Mouse (Mus musculus) forebrain, embryonic 11.5 days (tissue): Measurements from ENCODE around the gene Tmprss6. TPM values are rescaled to one million over a fixed set of nuclear protein-coding genes. Genes with fewer than 3 reads are reported as not detected.

Source experiments
- ATAC-seq: fragments of 200-750 bp; cut with Nextera tagmentation; replicated peaks from 2 replicates; pipeline ENCODE4 v1.8.0; 2017; ENCODE audit warnings: moderate TSS enrichment; ENCODE audit not compliant: low FRiP score
- DNase-seq: peaks from one replicate; pipeline ENCODE4 v3.0.0-alpha.2; 2017; ENCODE audit warnings: low spot score
- H3K27ac ChIP-seq: fragments of 300-500 bp; sonication (generic); 2 replicates; pipeline ENCODE4 v1.5.1; 2014; ENCODE audit warnings: low read depth, low read length
- H3K27me3 ChIP-seq: fragments of 300-500 bp; sonication (generic); 2 replicates; pipeline ENCODE4 v1.6.1; 2014; ENCODE audit warnings: mild to moderate bottlenecking, low read length, mixed read lengths; ENCODE audit not compliant: control insufficient read depth, insufficient read depth
- H3K36me3 ChIP-seq: fragments of 300-500 bp; sonication (generic); 2 replicates; pipeline ENCODE4 v1.6.1; 2014; ENCODE audit warnings: mild to moderate bottlenecking, low read length, moderate library complexity, mixed read lengths; ENCODE audit not compliant: control insufficient read depth, insufficient read depth
- H3K4me1 ChIP-seq: fragments of 300-500 bp; sonication (generic); replicated peaks from 2 replicates; pipeline ENCODE4 v1.6.1; 2014; ENCODE audit warnings: low read length, mixed read lengths; ENCODE audit not compliant: control insufficient read depth, insufficient read depth
- H3K4me2 ChIP-seq: fragments of 300-500 bp; sonication (generic); 2 replicates; pipeline ENCODE4 v1.6.1; 2014; ENCODE audit warnings: low read depth, mild to moderate bottlenecking, low read length, moderate library complexity, mixed read lengths; ENCODE audit not compliant: severe bottlenecking
- H3K4me3 ChIP-seq: fragments of 300-500 bp; sonication (generic); 2 replicates; pipeline ENCODE4 v1.5.1; 2014; ENCODE audit warnings: low read depth, low read length
- H3K9ac ChIP-seq: fragments of 300-500 bp; sonication (generic); 2 replicates; pipeline ENCODE4 v1.6.1; 2014; ENCODE audit warnings: low read length
- H3K9me3 ChIP-seq: fragments of 300-500 bp; sonication (generic); 2 replicates; pipeline ENCODE4 v1.6.1; 2016; ENCODE audit warnings: low read length, mixed read lengths; ENCODE audit not compliant: control insufficient read depth
- WGBS: fragments of 180-500 bp; shearing (Covaris S2); extraction: QIAGEN DNeasy Blood & Tissue Kit; methylation state at CpG from one replicate; pipeline ENCODE4 v1.1.7; 2014; 5-methylcytosine and 5-hydroxymethylcytosine counted together
- polyA plus RNA-seq: library from polyadenylated mRNA; unstranded; fragments of >200 nt; fragmentation: Nextera tagmentation; extraction: Ambion mirVana; gene quantifications from 2 replicates; pipeline ENCODE4 v1.2.1, GENCODE M21; 2014

Gene Tmprss6
- polyA plus RNA-seq, 1 experiment from 2014 or later, result 0.79 TPM

DNA sequence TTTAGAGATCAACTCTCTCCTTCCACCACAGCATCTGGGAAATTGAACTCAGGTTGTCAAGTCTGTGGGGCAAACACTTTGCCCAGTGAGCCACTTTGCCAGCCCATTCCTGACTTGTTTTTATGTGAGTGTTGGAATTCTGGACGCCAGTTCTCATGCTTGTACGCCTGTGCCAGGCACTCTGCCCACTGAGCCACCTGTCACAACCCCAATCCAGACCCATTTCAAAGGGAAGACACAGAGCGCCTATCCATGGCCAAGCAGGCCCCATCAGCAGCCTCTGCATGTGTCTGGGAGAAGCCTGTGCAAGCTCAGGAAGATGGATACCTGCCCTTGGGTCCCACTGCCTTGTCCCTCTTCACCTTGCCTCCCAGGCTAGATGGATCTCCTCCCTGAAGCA is 22.9 kb upstream of the Tmprss6 start:
- H3K36me3 ChIP-seq, result no peaks in the 10 kb centered on the region
- H3K9me3 ChIP-seq, result no peaks in the 10 kb centered on the region
- 84% methylated on average over 3 of the region's 3 CpGs for WGBS
- no peak for ATAC-seq
- no peak overlapping the region for H3K9ac ChIP-seq
- no peaks in the 10 kb centered on the region for H3K4me1 ChIP-seq
- H3K27ac ChIP-seq, result no peak overlapping the region
- H3K27me3 ChIP-seq, result no peaks in the 10 kb centered on the region
- DNase-seq, result no peak
- H3K4me3 ChIP-seq, result no peak overlapping the region
- no peak overlapping the region for H3K4me2 ChIP-seq

DNA sequence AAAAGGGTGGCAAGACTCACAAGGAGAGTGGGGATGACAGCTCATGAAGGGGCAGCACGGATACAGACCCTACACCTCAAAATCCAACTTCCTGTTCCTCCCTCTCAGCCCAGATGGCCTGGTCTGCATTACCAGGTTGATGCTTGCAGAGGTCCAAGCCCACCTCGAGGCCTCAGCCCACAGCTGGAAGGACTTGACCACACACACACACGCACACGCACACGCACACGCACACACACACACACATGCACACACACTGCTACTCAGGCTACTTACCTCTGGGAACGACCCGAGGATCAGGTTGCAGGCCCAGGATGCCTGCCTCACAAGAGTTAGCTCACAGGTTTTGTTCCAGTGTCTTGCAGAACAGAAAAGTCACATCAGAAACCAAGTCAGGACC is 21.5 kb upstream of the Tmprss6 start:
- Histone ChIP-seq H3K4me1 (no peaks in the 10 kb centered on the region), H3K27ac (no peak overlapping the region), H3K9ac (no peak overlapping the region), H3K4me3 (no peak overlapping the region), H3K9me3 (no peaks in the 10 kb centered on the region), H3K27me3 (no peaks in the 10 kb centered on the region), H3K4me2 (no peak overlapping the region), H3K36me3 (no peaks in the 10 kb centered on the region)
- WGBS, result 76% methylated on average over 8 of the region's 8 CpGs
- no peak for DNase-seq
- no peak for ATAC-seq

DNA sequence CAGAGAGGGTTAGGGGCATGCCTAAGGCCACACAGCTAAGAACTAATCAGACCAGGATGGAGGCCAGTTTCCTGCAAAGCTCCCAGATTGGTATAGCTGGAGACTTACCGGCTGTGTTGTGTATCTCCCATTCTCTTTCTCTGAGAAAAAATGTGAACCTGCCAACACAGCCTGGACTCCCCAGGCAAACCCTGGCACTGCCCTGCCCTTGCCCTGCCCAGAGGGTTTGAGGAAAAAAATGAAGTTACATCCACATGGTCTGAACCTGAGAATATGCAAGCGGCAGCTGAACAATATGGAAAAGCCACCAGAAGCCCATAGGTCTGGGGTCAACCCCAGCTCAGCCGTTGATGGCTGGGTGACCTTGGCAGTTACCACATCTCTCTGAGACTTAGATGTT is 20.8 kb upstream of the Tmprss6 start:
- ATAC-seq (no peak), DNase-seq (no peak)
- Histone ChIP-seq H3K36me3 (no peaks in the 10 kb centered on the region), H3K9me3 (no peaks in the 10 kb centered on the region), H3K4me1 (no peaks in the 10 kb centered on the region), H3K27ac (no peak overlapping the region), H3K4me3 (no peak overlapping the region), H3K9ac (no peak overlapping the region), H3K27me3 (no peaks in the 10 kb centered on the region), H3K4me2 (no peak overlapping the region)
- 88% methylated on average over 3 of the region's 3 CpGs for WGBS

DNA sequence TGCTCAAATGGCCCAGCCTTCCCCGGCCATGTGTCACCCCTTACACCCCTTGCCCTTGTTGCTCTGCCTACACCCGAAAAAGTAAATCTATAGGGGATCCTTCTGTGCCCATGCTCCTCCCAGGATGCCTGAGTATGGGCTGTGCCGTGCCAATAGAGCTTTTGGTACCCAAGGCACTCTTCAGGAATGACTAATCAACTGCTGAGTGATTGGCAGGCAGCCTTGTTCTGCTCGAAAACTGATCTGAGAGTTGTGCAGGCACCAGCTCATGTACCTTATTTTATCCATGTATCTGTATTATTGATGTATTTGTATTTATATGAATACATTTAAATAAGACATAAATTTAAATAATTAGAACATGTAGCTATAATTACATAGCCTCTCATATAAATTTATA is 18.6 kb upstream of the Tmprss6 start:
- Histone ChIP-seq H3K27me3 (no peaks in the 10 kb centered on the region), H3K36me3 (no peaks in the 10 kb centered on the region), H3K9ac (no peak overlapping the region), H3K4me3 (no peak overlapping the region), H3K4me2 (no peak overlapping the region), H3K4me1 (no peaks in the 10 kb centered on the region), H3K9me3 (no peaks in the 10 kb centered on the region), H3K27ac (no peak overlapping the region)
- ATAC-seq, result no peak
- no peak for DNase-seq
- WGBS, result 67% methylated on average over 4 of the region's 4 CpGs

DNA sequence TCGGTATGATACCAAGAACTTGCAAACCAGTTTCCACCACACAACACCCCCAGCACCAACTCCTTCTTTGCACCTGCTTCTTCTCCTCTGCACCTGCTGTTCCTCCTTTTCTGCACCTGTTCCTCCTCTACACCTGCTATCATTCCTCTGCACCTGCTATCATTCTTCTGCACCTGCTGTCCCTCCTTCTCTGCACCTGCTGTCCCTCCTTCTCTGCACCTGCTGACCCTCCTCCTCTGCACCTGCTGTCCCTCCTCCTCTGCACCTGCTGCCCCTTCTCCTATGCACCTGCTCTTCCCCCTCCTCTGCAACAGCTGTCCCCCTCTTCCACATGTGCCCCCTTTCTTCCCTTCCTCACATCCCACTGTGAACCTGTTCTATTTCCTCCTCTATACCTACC is 18.1 kb upstream of the Tmprss6 start:
- H3K9me3 ChIP-seq, result no peaks in the 10 kb centered on the region
- WGBS, result 94% methylated on average over 1 of the region's 1 CpGs
- ATAC-seq (no peak), DNase-seq (no peak)
- no peaks in the 10 kb centered on the region for H3K4me1 ChIP-seq
- H3K27me3 ChIP-seq, result no peaks in the 10 kb centered on the region
- no peak overlapping the region for H3K4me2 ChIP-seq
- no peak overlapping the region for H3K4me3 ChIP-seq
- no peak overlapping the region for H3K9ac ChIP-seq
- no peaks in the 10 kb centered on the region for H3K36me3 ChIP-seq
- H3K27ac ChIP-seq, result no peak overlapping the region

DNA sequence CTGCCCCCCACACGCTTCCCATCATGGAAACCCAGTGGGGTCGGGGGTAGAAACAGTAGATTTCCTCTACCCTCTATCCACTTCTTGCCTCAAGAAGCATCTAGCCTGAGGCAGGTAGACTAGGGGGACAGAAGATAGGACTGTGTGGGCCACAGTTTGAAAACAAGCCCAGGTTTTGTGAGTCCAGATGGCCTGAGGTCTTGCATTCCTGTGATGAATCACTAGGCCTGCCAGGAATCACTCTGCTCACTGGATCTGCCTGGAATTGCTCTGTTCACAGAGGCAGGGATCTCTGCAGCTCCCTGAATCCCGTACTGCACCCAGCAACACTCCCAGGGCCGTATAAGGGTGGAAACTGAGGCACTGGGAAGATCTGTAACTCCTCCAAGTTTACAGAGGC is 14.9 kb upstream of the Tmprss6 start:
- Histone ChIP-seq H3K27me3 (no peaks in the 10 kb centered on the region), H3K27ac (no peak overlapping the region), H3K4me1 (no peaks in the 10 kb centered on the region), H3K9ac (no peak overlapping the region), H3K9me3 (no peaks in the 10 kb centered on the region), H3K4me2 (no peak overlapping the region), H3K36me3 (no peaks in the 10 kb centered on the region), H3K4me3 (no peak overlapping the region)
- WGBS, result 77% methylated on average over 4 of the region's 4 CpGs
- ATAC-seq (no peak), DNase-seq (no peak)

DNA sequence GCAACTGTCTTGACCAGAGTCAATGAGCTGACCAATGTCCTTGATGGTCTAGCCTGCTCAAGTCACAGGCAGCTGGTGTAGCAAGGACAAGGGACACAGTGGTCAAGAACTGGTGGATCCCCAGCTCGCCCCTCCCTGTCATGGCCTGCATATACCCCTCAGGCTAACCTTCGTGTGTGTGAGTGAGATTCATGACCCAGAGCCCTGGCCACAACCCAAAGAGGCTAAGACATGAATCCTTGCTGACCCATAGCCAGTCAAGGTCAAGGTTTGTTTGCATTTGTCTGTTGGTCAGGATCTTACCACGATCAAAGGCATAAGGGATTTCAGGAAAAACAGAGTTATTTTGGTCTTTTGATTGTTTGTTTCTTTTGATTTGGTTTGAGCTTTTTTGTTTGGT is 14.1 kb upstream of the Tmprss6 start:
- 87% methylated on average over 3 of the region's 3 CpGs for WGBS
- no peaks in the 10 kb centered on the region for H3K4me1 ChIP-seq

DNA sequence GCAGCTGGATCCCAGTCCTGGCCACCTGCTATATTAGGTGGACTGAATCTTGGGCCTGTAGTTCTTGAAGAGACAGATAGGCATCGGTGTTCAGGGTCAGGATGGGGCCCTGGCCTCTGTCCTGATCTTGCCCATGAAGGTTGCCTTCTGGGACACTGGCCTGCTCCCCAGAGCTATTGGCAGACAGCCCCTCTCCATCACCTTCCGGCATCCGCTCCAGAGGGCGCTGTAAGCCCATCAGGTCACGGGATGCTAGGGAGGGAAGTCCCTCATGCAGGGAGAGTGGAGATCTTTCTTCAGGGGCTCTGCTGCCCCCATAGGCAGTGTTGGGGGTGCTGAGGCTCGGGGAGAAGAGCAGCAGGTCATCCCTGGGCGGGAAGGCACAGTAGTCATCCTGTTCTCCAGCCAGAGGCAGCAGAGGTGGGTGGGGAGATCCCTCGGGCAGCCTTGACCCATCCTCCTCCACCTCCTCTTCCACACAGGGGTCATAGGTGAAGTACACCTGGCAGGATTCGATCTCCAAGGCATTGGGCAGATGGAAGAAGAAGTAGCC is 13.1 kb upstream of the Tmprss6 start:
- DNase-seq, result no peak
- Histone ChIP-seq H3K27ac (no peak overlapping the region), H3K4me1 (no peaks in the 10 kb centered on the region), H3K36me3 (no peaks in the 10 kb centered on the region), H3K4me2 (no peak overlapping the region), H3K4me3 (no peak overlapping the region), H3K9me3 (no peaks in the 10 kb centered on the region), H3K9ac (no peak overlapping the region), H3K27me3 (no peaks in the 10 kb centered on the region)
- 62% methylated on average over 9 of the region's 9 CpGs for WGBS
- ATAC-seq, result no peak

More for the DNA sequence above, 14.1 kb upstream of the Tmprss6 start:
- Histone ChIP-seq H3K9ac (no peak overlapping the region), H3K27me3 (no peaks in the 10 kb centered on the region), H3K4me2 (no peak overlapping the region), H3K4me3 (no peak overlapping the region), H3K9me3 (no peaks in the 10 kb centered on the region), H3K27ac (no peak overlapping the region), H3K36me3 (no peaks in the 10 kb centered on the region)
- DNase-seq, result no peak
- ATAC-seq, result no peak

DNA sequence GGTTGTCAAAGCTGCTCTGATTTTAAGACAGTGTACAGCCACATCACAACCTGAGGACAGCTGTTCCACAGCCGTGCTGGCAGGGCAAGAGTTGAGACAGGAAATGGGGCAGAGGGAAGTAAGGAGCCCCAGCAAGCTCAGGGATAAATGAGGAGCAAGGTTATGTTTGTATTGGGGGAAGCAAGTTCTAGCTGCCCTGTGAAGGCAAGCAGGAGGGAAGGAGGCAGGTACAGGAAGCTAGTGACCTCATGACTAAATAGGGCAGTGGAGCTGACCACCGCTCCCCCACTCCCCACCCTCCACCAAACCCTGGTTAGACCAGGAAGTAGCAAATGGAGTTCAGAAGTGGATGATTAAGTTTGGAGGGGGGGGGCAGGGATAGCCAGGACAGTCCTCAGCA is 12.6 kb upstream of the Tmprss6 start:
- Histone ChIP-seq H3K9me3 (no peaks in the 10 kb centered on the region), H3K9ac (no peak overlapping the region), H3K36me3 (no peaks in the 10 kb centered on the region), H3K27ac (no peak overlapping the region), H3K4me1 (no peaks in the 10 kb centered on the region), H3K27me3 (no peaks in the 10 kb centered on the region), H3K4me2 (no peak overlapping the region), H3K4me3 (no peak overlapping the region)
- no peak for ATAC-seq
- DNase-seq, result no peak
- 85% methylated on average over 2 of the region's 2 CpGs for WGBS
